Mouse (Mus musculus) stomach, postnatal 0 days (tissue): Measurements from ENCODE around the gene Arf6. TPM values are rescaled to one million over a fixed set of nuclear protein-coding genes. Genes with fewer than 3 reads are reported as not detected.

Source experiments
- ATAC-seq: fragments of 200-750 bp; cut with Nextera tagmentation; 2 replicates; pipeline ENCODE4 v1.8.0; 2017; ENCODE audit not compliant: low FRiP score, low TSS enrichment
- DNase-seq: peaks from one replicate; pipeline ENCODE4 v3.0.0-alpha.2; 2016; ENCODE audit warnings: low spot score
- H3K27ac ChIP-seq: fragments of 300-500 bp; sonication (generic); replicated peaks from 2 replicates; pipeline ENCODE4 v1.5.1; 2014; ENCODE audit warnings: mild to moderate bottlenecking, control low read depth
- H3K27me3 ChIP-seq: fragments of 300-500 bp; sonication (generic); 2 replicates; pipeline ENCODE4 v1.6.1; 2014; ENCODE audit warnings: low read length; ENCODE audit not compliant: control insufficient read depth, insufficient read depth
- H3K36me3 ChIP-seq: fragments of 300-500 bp; sonication (generic); 2 replicates; pipeline ENCODE4 v1.6.1; 2014; ENCODE audit warnings: low read length, mixed read lengths; ENCODE audit not compliant: control insufficient read depth, insufficient read depth
- H3K4me1 ChIP-seq: fragments of 300-500 bp; sonication (generic); replicated peaks from 2 replicates; pipeline ENCODE4 v1.6.1; 2014; ENCODE audit warnings: antibody characterized with exemption; ENCODE audit not compliant: control insufficient read depth, insufficient read depth
- H3K4me2 ChIP-seq: fragments of 300-500 bp; sonication (generic); replicated peaks from 2 replicates; pipeline ENCODE4 v1.6.1; 2014; ENCODE audit warnings: low read depth, mild to moderate bottlenecking, control low read depth, moderate library complexity
- H3K4me3 ChIP-seq: fragments of 300-500 bp; sonication (generic); 2 replicates; pipeline ENCODE4 v1.5.1; 2014; ENCODE audit warnings: low read depth, low read length, control low read depth
- H3K9ac ChIP-seq: fragments of 300-500 bp; sonication (generic); 2 replicates; pipeline ENCODE4 v1.6.1; 2014; ENCODE audit warnings: mild to moderate bottlenecking, low read length, control low read depth, mixed read lengths
- H3K9me3 ChIP-seq: fragments of 300-500 bp; sonication (generic); 2 replicates; pipeline ENCODE4 v1.6.1; 2016; ENCODE audit warnings: low read length; ENCODE audit not compliant: control insufficient read depth
- CTCF ChIP-seq: IDR thresholded peaks from 2 replicates; pipeline ENCODE4 v1.5.1; 2016; ENCODE audit warnings: antibody characterized with exemption, low read depth, mild to moderate bottlenecking, moderate library complexity
- EP300 ChIP-seq: optimal IDR thresholded peaks from 2 replicates; pipeline ENCODE3; 2016; ENCODE audit warnings: antibody characterized with exemption
- WGBS: fragments of 180-500 bp; shearing (Covaris S2); extraction: QIAGEN DNeasy Blood & Tissue Kit; methylation state at CpG from one replicate; pipeline ENCODE4 v1.1.7; 2014; 5-methylcytosine and 5-hydroxymethylcytosine counted together
- polyA plus RNA-seq: library from polyadenylated mRNA; unstranded; fragments of >200 nt; fragmentation: Nextera tagmentation; extraction: Ambion mirVana; gene quantifications from 2 replicates; pipeline ENCODE4 v1.2.1, GENCODE M21; 2015

Arf6 gene
- 97.8 and 116 TPM in 2 replicates for polyA plus RNA-seq

GRCm38 (mm10) chr12:69371854-69372671, at the start of gene Arf6, which contains the start of gene Gm9887:
TSS of gene Arf6 (plus strand) at chr12:69372150.
TSS of gene Gm9887 (minus strand) at chr12:69372458.
- Histone ChIP-seq H3K9ac (peak within 1 kb of the TSS; percentile 100), H3K9me3 (no peaks in the 10 kb centered on the region), H3K4me2 (peak within 1 kb of the TSS; percentile 78), H3K4me1 (no peaks in the 10 kb centered on the region), H3K27ac (peak within 1 kb of the TSS; percentile 99), H3K4me3 (peak within 1 kb of the TSS; percentile 99), H3K27me3 (no peaks in the 10 kb centered on the region), H3K36me3 (peaks cover 4% of the 10 kb centered on the region; the same call in 1 of the 2 replicates)
- ATAC-seq (peak; percentile 92), DNase-seq (peak; percentile 98)
- under 1% methylated on average over 95 of the region's 121 CpGs for WGBS
- TF ChIP-seq EP300 (no peak), CTCF (no peak; the same call in 1 of the 2 replicates)

GRCm38 (mm10) chr12:69331187-69331586, 40.8 kb upstream of the Arf6 start:
- H3K4me1 ChIP-seq = no peaks in the 10 kb centered on the region
- DNase-seq (no peak), ATAC-seq (no peak)
- H3K4me3 ChIP-seq = no peak overlapping the region
- H3K36me3 ChIP-seq = no peaks in the 10 kb centered on the region
- H3K9me3 ChIP-seq = no peaks in the 10 kb centered on the region
- no peak overlapping the region for H3K9ac ChIP-seq
- TF ChIP-seq EP300 = no peak
- WGBS = 85% methylated on average over 3 of the region's 3 CpGs
- no peak overlapping the region for H3K27ac ChIP-seq
- no peak overlapping the region for H3K4me2 ChIP-seq
- no peaks in the 10 kb centered on the region for H3K27me3 ChIP-seq

- Histone ChIP-seq H3K4me2 (no peak overlapping the region), H3K9ac (no peak overlapping the region), H3K4me3 (no peak overlapping the region), H3K27me3 (no peaks in the 10 kb centered on the region), H3K36me3 (no peaks in the 10 kb centered on the region), H3K27ac (no peak overlapping the region), H3K4me1 (no peaks in the 10 kb centered on the region), H3K9me3 (no peaks in the 10 kb centered on the region)
- TF ChIP-seq CTCF (no peak), EP300 (no peak)
- DNase-seq = no peak
- 92% methylated on average over 1 of the region's 1 CpGs for WGBS
- no peak for ATAC-seq
Measured at GRCm38 (mm10) chr12:69332147-69332546, 39.8 kb upstream of the Arf6 start.

- Histone ChIP-seq H3K4me2 (no peak overlapping the region), H3K4me3 (no peak overlapping the region), H3K27me3 (no peaks in the 10 kb centered on the region), H3K27ac (no peak overlapping the region), H3K36me3 (no peaks in the 10 kb centered on the region), H3K9ac (no peak overlapping the region), H3K4me1 (no peaks in the 10 kb centered on the region), H3K9me3 (no peaks in the 10 kb centered on the region)
- no peak for ATAC-seq
- WGBS = 89% methylated on average over 2 of the region's 2 CpGs
- peak; percentile 77 for TF ChIP-seq CTCF
- no peak for TF ChIP-seq EP300
- peak; percentile 26 for DNase-seq
Measured at GRCm38 (mm10) chr12:69333547-69333946, 38.4 kb upstream of the Arf6 start.

GRCm38 (mm10) chr12:69349928-69350327, 22.0 kb upstream of the Arf6 start:
- Histone ChIP-seq H3K9ac (no peak overlapping the region), H3K4me2 (no peak overlapping the region), H3K4me1 (no peaks in the 10 kb centered on the region), H3K27ac (no peak overlapping the region), H3K36me3 (peaks cover 16% of the 10 kb centered on the region; the same call in 1 of the 2 replicates), H3K27me3 (no peaks in the 10 kb centered on the region), H3K4me3 (no peak overlapping the region), H3K9me3 (no peaks in the 10 kb centered on the region)
- WGBS = 83% methylated on average over 2 of the region's 2 CpGs
- no peak for TF ChIP-seq EP300
- no peak for TF ChIP-seq CTCF
- ATAC-seq (no peak), DNase-seq (no peak)

- H3K9me3 ChIP-seq = no peaks in the 10 kb centered on the region
- no peak for TF ChIP-seq EP300
- TF ChIP-seq CTCF = peak; percentile 47
- H3K9ac ChIP-seq = no peak overlapping the region
- WGBS = 62% methylated on average over 1 of the region's 1 CpGs
- no peak for ATAC-seq
- H3K4me3 ChIP-seq = no peak overlapping the region
- no peak overlapping the region for H3K4me2 ChIP-seq
- H3K27me3 ChIP-seq = no peaks in the 10 kb centered on the region
- H3K36me3 ChIP-seq = peaks cover 16% of the 10 kb centered on the region; the same call in 1 of the 2 replicates
- H3K27ac ChIP-seq = no peak overlapping the region
- no peaks in the 10 kb centered on the region for H3K4me1 ChIP-seq
- DNase-seq = no peak
Measured at GRCm38 (mm10) chr12:69351685-69352084, 20.3 kb upstream of the Arf6 start.
